Mouse (Mus musculus) liver, embryonic 12.5 days (tissue): ENCODE data around the gene Clcn7. TPM values are rescaled to one million over a fixed set of nuclear protein-coding genes. Genes with fewer than 3 reads are reported as not detected.

Experiments used
- ATAC-seq: fragments of 200-750 bp; cut with Nextera tagmentation; 2 replicates; pipeline ENCODE4 v1.8.0; 2017; ENCODE audit warnings: moderate number of reproducible peaks, mild to moderate bottlenecking, moderate library complexity
- H3K27ac ChIP-seq: fragments of 300-500 bp; sonication (generic); 2 replicates; pipeline ENCODE4 v1.5.1; 2016; ENCODE audit warnings: mild to moderate bottlenecking
- H3K27me3 ChIP-seq: fragments of 300-500 bp; sonication (generic); replicated peaks from 2 replicates; pipeline ENCODE4 v1.6.1; 2016; ENCODE audit warnings: mild to moderate bottlenecking, moderate library complexity
- H3K36me3 ChIP-seq: fragments of 300-500 bp; sonication (generic); 2 replicates; pipeline ENCODE4 v1.6.1; 2016; ENCODE audit warnings: mild to moderate bottlenecking, moderate library complexity
- H3K4me1 ChIP-seq: fragments of 300-500 bp; sonication (generic); 2 replicates; pipeline ENCODE4 v1.6.1; 2016
- H3K4me2 ChIP-seq: fragments of 300-500 bp; sonication (generic); 2 replicates; pipeline ENCODE4 v1.6.1; 2016; ENCODE audit warnings: mild to moderate bottlenecking, moderate library complexity
- H3K4me3 ChIP-seq: fragments of 300-500 bp; sonication (generic); 2 replicates; pipeline ENCODE4 v1.5.1; 2016; ENCODE audit warnings: mild to moderate bottlenecking, moderate library complexity
- H3K9ac ChIP-seq: fragments of 300-500 bp; sonication (generic); 2 replicates; pipeline ENCODE4 v1.6.1; 2016; ENCODE audit warnings: mild to moderate bottlenecking, moderate library complexity
- H3K9me3 ChIP-seq: fragments of 300-500 bp; sonication (generic); replicated peaks from 2 replicates; pipeline ENCODE4 v1.6.1; 2016; ENCODE audit warnings: mild to moderate bottlenecking, moderate library complexity
- WGBS: fragments of 180-500 bp; shearing (Covaris S2); methylation state at CpG from one replicate; pipeline ENCODE4 v1.1.7; 2016; ENCODE audit not compliant: insufficient replicate concordance; 5-methylcytosine and 5-hydroxymethylcytosine counted together
- polyA plus RNA-seq: library from polyadenylated mRNA; unstranded; fragments of >200 nt; fragmentation: Nextera tagmentation; extraction: Ambion mirVana; gene quantifications from 2 replicates; pipeline ENCODE4 v1.2.1, GENCODE M21; 2016

Gene Clcn7
- polyA plus RNA-seq: 13.7 and 14.8 TPM in 2 replicates

- H3K27ac ChIP-seq: peak within 1 kb of the TSS; percentile 74
- peak; percentile 89 for ATAC-seq
- WGBS: under 1% methylated on average over 40 of the region's 40 CpGs
- peak within 1 kb of the TSS; percentile 84 for H3K4me3 ChIP-seq
- H3K36me3 ChIP-seq: peaks cover 16% of the 10 kb centered on the region
- H3K4me2 ChIP-seq: peak within 1 kb of the TSS; percentile 83
- no peaks in the 10 kb centered on the region for H3K27me3 ChIP-seq
- peaks cover 36% of the 10 kb centered on the region for H3K4me1 ChIP-seq
- no peaks in the 10 kb centered on the region for H3K9me3 ChIP-seq
- peak within 1 kb of the TSS; percentile 83 for H3K9ac ChIP-seq
These were observed at the start of gene Clcn7 for GRCm38 (mm10) chr17:25133275-25133698. Clcn7 (plus strand) TSS chr17:25133391.

GRCm38 (mm10) chr17:25083444-25083931 is 49.7 kb upstream of the Clcn7 start, which contains the start of gene Tmem204:
Tmem204 (minus strand) TSS chr17:25083591.
- Histone ChIP-seq H3K9ac (no peak within 1 kb of the TSS; the same call in 1 of the 2 replicates), H3K9me3 (no peaks in the 10 kb centered on the region), H3K4me2 (no peak within 1 kb of the TSS), H3K4me3 (no peak within 1 kb of the TSS), H3K27me3 (no peaks in the 10 kb centered on the region; the same call in 1 of the 2 replicates), H3K36me3 (peaks cover 2% of the 10 kb centered on the region; the same call in 1 of the 2 replicates), H3K27ac (peak within 1 kb of the TSS; percentile 99), H3K4me1 (peaks cover 70% of the 10 kb centered on the region)
- 72% methylated on average over 7 of the region's 7 CpGs for WGBS
- peak; percentile 33 for ATAC-seq

GRCm38 (mm10) chr17:25084835-25085385 is 48.3 kb upstream of the Clcn7 start:
- H3K9me3 ChIP-seq: no peaks in the 10 kb centered on the region
- WGBS: 75% methylated on average over 13 of the region's 13 CpGs
- H3K36me3 ChIP-seq: peaks cover 2% of the 10 kb centered on the region
- H3K4me1 ChIP-seq: peaks cover 81% of the 10 kb centered on the region
- H3K27ac ChIP-seq: peak overlapping the region; percentile 99
- H3K27me3 ChIP-seq: no peaks in the 10 kb centered on the region; the same call in 1 of the 2 replicates
- no peak overlapping the region for H3K4me3 ChIP-seq
- H3K4me2 ChIP-seq: no peak overlapping the region
- no peak for ATAC-seq
- H3K9ac ChIP-seq: peak overlapping the region; percentile 4; the same call in 1 of the 2 replicates

GRCm38 (mm10) chr17:25086724-25087123 is 46.5 kb upstream of the Clcn7 start:
- 52% methylated on average over 7 of the region's 7 CpGs for WGBS
- H3K9me3 ChIP-seq: no peaks in the 10 kb centered on the region
- peaks cover 16% of the 10 kb centered on the region for H3K36me3 ChIP-seq
- no peaks in the 10 kb centered on the region for H3K27me3 ChIP-seq
- H3K9ac ChIP-seq: peak overlapping the region; percentile 87
- H3K27ac ChIP-seq: peak overlapping the region; percentile 99
- peak; percentile 43 for ATAC-seq
- H3K4me3 ChIP-seq: 0 out of 2 replicates have a peak overlapping the region, but pooled peaks have one; percentile 18
- H3K4me2 ChIP-seq: peak overlapping the region; percentile 82
- H3K4me1 ChIP-seq: peaks cover 89% of the 10 kb centered on the region

- peaks cover 40% of the 10 kb centered on the region for H3K36me3 ChIP-seq
- H3K27ac ChIP-seq: peak overlapping the region; percentile 99
- 22% methylated on average over 10 of the region's 10 CpGs for WGBS
- H3K4me1 ChIP-seq: peaks cover 87% of the 10 kb centered on the region
- peak overlapping the region; percentile 87 for H3K9ac ChIP-seq
- H3K4me2 ChIP-seq: peak overlapping the region; percentile 82
- peak overlapping the region; percentile 67 for H3K4me3 ChIP-seq
- no peaks in the 10 kb centered on the region for H3K9me3 ChIP-seq
- no peaks in the 10 kb centered on the region for H3K27me3 ChIP-seq
- peak; percentile 92 for ATAC-seq
These were observed 44.0 kb upstream of the Clcn7 start for GRCm38 (mm10) chr17:25089158-25089557.

GRCm38 (mm10) chr17:25090450-25090849 is 42.7 kb upstream of the Clcn7 start:
- H3K9me3 ChIP-seq: no peaks in the 10 kb centered on the region
- no peak for ATAC-seq
- H3K4me2 ChIP-seq: peak overlapping the region; percentile 82
- 73% methylated on average over 10 of the region's 10 CpGs for WGBS
- H3K4me1 ChIP-seq: peaks cover 80% of the 10 kb centered on the region
- H3K4me3 ChIP-seq: peak overlapping the region; percentile 67
- no peaks in the 10 kb centered on the region for H3K27me3 ChIP-seq
- H3K9ac ChIP-seq: peak overlapping the region; percentile 87
- peaks cover 53% of the 10 kb centered on the region for H3K36me3 ChIP-seq
- peak overlapping the region; percentile 99 for H3K27ac ChIP-seq

GRCm38 (mm10) chr17:25096221-25096620 is 37.0 kb upstream of the Clcn7 start:
- H3K9me3 ChIP-seq: no peaks in the 10 kb centered on the region
- H3K4me2 ChIP-seq: no peak overlapping the region
- 84% methylated on average over 2 of the region's 2 CpGs for WGBS
- H3K4me3 ChIP-seq: no peak overlapping the region
- no peaks in the 10 kb centered on the region for H3K27me3 ChIP-seq
- no peak for ATAC-seq
- peaks cover 99% of the 10 kb centered on the region for H3K36me3 ChIP-seq
- peak overlapping the region; percentile 37; the same call in 1 of the 2 replicates for H3K9ac ChIP-seq
- peaks cover 35% of the 10 kb centered on the region for H3K4me1 ChIP-seq
- peak overlapping the region; percentile 21 for H3K27ac ChIP-seq

GRCm38 (mm10) chr17:25100052-25100451 is 33.1 kb upstream of the Clcn7 start:
- no peak for ATAC-seq

GRCm38 (mm10) chr17:25101338-25101737 is 31.9 kb upstream of the Clcn7 start:
- H3K4me3 ChIP-seq: no peak overlapping the region
- H3K9me3 ChIP-seq: no peaks in the 10 kb centered on the region
- H3K9ac ChIP-seq: 0 out of 2 replicates have a peak overlapping the region, but pooled peaks have one; percentile 14
- WGBS: 91% methylated on average over 11 of the region's 11 CpGs
- no peak overlapping the region for H3K4me2 ChIP-seq
- H3K27ac ChIP-seq: peak overlapping the region; percentile 22; the same call in 1 of the 2 replicates
- peaks cover 99% of the 10 kb centered on the region for H3K36me3 ChIP-seq
- peaks cover 6% of the 10 kb centered on the region; the same call in 1 of the 2 replicates for H3K4me1 ChIP-seq
- ATAC-seq: no peak
- no peaks in the 10 kb centered on the region for H3K27me3 ChIP-seq

More at GRCm38 (mm10) chr17:25100052-25100451, 33.1 kb upstream of the Clcn7 start:
- Histone ChIP-seq H3K4me3 (no peak overlapping the region), H3K9me3 (no peaks in the 10 kb centered on the region), H3K9ac (no peak overlapping the region), H3K27ac (peak overlapping the region; percentile 28; the same call in 1 of the 2 replicates), H3K36me3 (peaks cover 99% of the 10 kb centered on the region), H3K27me3 (no peaks in the 10 kb centered on the region), H3K4me2 (no peak overlapping the region), H3K4me1 (peaks cover 9% of the 10 kb centered on the region)
- WGBS: 84% methylated on average over 6 of the region's 6 CpGs

- H3K27ac ChIP-seq: no peak overlapping the region
- H3K4me1 ChIP-seq: 0 out of 2 replicates have a peak, but pooled peaks cover 3% of the 10 kb centered on the region
- H3K36me3 ChIP-seq: peaks cover 97% of the 10 kb centered on the region
- H3K27me3 ChIP-seq: no peaks in the 10 kb centered on the region
- WGBS: 92% methylated on average over 16 of the region's 16 CpGs
- no peaks in the 10 kb centered on the region for H3K9me3 ChIP-seq
- no peak overlapping the region for H3K4me3 ChIP-seq
- no peak for ATAC-seq
- no peak overlapping the region for H3K4me2 ChIP-seq
- H3K9ac ChIP-seq: no peak overlapping the region
These were observed 25.4 kb upstream of the Clcn7 start for GRCm38 (mm10) chr17:25107786-25108185.

- 71% methylated on average over 2 of the region's 2 CpGs for WGBS
- Histone ChIP-seq H3K4me3 (no peak overlapping the region), H3K4me1 (peaks cover 19% of the 10 kb centered on the region), H3K27me3 (no peaks in the 10 kb centered on the region), H3K36me3 (peaks cover 92% of the 10 kb centered on the region), H3K9me3 (no peaks in the 10 kb centered on the region), H3K4me2 (no peak overlapping the region), H3K27ac (no peak overlapping the region), H3K9ac (no peak overlapping the region)
- peak; percentile 60 for ATAC-seq
These were observed 23.6 kb upstream of the Clcn7 start for GRCm38 (mm10) chr17:25109578-25109977.

GRCm38 (mm10) chr17:25110590-25110989 is 22.6 kb upstream of the Clcn7 start:
- Histone ChIP-seq H3K9me3 (no peaks in the 10 kb centered on the region), H3K27me3 (no peaks in the 10 kb centered on the region), H3K27ac (no peak overlapping the region), H3K4me2 (no peak overlapping the region), H3K4me1 (peaks cover 29% of the 10 kb centered on the region), H3K4me3 (no peak overlapping the region), H3K36me3 (peaks cover 82% of the 10 kb centered on the region), H3K9ac (no peak overlapping the region)
- WGBS: 93% methylated on average over 5 of the region's 6 CpGs
- no peak for ATAC-seq
